Mouse (Mus musculus) B cell, adult 2 months (primary cell): ENCODE measurements around the gene Klhdc7a.

Source experiments
- DNase-seq, 2 experiments: peaks; one replicate each; pipeline ENCODE4 v3.0.0; 2022

The Klhdc7a gene

GRCm38 (mm10) chr4:139960086-139960713 lies 7.6 kb downstream of the Klhdc7a start:
- DNase-seq: no peak

GRCm38 (mm10) chr4:139959188-139959587 lies 8.6 kb downstream of the Klhdc7a start:
- no peak for DNase-seq

DNA sequence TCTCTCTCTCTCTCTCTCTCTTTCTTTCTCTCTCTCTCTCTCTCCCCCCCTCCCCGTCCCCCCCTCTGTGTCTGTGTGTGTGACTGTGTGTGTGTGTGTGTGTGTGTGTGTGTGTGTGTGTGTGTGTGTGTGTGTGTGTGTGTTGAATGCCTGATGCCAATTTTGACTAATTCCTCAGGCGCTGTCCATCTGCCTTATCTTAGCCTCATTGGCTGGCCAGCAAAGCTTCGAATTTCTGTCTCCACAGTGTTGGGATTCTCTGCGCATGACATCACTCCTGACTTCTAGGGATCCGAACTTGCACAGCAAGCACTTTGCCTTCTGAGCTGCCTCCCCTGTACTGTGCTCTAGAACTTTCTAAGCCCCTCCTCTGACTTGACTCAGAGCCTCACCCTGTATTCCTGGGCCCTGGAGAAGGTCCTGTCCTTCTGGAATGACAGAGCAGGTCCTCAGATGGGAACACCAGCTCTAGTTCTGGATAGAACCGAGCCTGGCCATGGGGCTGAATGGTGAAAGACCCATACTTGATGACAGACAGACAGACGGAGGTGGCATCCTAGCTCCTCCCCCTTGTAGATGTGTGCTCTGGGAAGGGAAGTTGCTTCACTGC lies 16.8 kb downstream of the Klhdc7a start:
- DNase-seq: no peak

DNA sequence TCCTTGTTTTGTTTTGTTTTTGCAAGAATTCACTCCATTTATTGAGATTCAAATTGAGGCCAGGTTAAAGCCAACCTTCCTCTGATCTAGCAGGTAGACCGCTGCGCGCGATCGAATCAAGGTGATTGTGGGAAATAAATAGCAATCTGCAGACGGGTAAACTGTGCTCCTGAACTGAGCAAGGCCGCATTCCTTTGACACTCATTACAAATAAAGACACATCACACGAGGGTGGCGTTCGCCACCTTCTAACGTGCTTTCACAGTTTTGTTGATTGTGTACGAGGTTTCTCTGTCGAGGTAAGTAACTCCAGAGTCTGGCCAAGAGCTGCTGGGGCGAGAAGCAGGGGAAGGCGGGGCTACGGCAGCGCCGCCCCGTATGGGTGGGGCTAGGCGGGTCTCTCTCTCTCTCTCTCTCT lies 17.4 kb downstream of the Klhdc7a start:
- DNase-seq: no peak

DNA sequence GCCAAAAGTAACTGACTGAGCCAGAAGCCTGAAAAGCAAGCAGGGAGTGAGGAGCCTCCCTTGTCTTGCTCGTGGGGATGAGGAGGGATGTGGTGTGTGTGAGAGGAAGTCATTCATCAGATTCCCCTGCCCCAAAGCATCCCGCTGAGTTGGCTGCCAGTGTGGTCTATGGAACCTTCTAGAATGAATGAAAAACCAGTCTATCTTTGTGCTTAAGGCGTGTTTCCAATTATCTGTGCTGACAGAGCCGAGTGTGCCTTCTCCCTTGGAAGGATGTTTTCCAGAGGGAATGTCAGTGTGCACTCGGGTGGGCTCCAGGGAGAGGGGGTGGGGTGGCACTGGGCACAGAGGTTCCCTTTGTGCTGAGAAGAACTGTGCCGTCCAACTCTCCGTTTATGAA lies 19.2 kb downstream of the Klhdc7a start:
- DNase-seq: no peak

GRCm38 (mm10) chr4:139947341-139947740 lies 20.5 kb downstream of the Klhdc7a start:
- no peak for DNase-seq

DNA sequence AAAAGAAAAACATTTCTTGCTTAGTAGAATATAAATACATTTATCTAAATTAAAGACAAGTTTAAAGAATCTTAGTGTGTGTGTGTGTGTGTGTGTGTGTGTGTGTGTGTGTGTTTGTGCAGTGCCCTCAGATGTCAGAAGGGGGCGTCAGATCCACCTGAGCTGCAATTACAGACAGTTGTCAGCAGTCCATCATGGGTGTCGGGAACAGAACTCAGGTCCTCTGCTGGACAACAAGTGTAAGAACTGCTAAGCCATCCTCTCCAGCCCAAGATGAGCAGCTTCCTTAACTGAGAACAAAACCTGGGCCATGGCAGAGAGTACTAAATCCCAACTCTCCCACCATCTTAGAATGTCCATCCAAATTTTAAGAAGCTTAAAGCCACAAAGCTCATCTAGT lies 26.0 kb downstream of the Klhdc7a start:
- no peak for DNase-seq

DNA sequence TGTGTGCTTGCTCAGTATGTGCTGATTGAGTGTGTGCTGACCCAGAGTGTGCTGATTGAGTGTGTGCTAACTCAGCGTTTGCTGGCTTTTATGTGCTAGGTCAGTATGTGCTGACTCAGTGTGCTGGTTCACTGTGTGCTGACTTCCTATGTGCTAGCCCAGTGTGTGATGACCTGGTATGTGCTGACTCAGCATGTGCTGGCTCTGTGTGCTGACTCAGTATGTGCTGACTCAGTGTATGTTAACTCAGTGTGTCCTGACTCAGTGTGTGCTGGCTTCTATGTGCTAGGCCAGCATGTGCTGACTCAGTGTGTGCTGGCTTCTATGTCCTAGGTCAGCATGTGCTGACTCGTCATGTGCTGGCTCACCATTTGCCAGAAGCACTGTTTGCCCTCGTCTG lies 32.3 kb downstream of the Klhdc7a start:
- no peak for DNase-seq

- DNase-seq: no peak
Observed at GRCm38 (mm10) chr4:139932970-139933801, 34.6 kb downstream of the Klhdc7a start.

DNA sequence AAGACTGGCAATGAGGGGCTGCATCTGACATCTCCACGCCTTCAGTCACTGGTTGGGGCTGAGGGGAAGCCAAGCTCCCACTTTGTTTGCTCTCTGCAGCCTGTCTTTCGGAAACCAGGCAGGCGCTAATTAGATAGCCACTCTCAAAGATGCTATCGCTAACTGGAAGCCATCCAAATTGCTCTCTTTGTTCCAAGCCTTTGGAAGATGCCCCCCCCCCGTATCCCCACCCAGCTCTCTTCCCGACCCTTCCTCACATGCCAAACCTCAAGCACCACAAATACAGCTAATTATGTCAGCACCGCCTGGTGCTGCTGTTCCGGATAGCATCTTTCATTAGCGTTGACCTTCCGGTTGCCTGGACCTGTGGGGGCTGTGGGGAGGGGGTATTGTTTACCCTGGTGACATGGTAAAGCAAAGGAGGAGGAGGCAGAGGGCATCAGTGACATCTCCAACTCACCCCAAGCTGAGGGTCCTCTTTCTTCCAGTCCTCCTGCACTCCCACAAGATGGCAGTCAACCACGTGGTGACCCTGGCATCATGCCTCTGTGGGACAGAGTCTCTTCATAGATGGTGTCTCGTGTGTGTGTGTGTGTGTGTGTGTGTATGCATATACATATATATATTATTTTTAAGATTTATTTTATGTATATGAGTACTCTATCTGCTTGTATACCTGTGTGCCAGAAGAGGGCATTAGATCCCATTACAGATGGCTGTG lies 35.9 kb downstream of the Klhdc7a start:
- DNase-seq: no peak

DNA sequence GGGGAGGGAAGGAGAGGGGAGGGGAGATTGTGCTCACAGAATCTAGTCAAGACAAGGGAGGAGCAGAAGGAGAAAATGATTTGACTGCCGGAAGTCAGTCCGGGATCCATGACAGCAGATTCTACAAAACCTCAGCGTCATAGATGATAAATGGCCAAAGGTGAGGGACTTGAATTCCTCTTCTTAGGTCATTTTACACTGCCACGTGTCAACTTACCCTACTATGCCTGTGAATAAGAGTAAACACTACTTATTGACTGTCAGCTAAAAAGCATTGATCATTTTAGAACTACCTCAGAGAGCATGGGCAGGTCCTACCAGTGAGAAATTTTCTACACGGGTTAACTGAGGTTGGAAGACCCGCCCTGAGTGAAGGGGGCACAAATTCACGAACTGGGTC lies 36.9 kb downstream of the Klhdc7a start:
- no peak for DNase-seq

DNA sequence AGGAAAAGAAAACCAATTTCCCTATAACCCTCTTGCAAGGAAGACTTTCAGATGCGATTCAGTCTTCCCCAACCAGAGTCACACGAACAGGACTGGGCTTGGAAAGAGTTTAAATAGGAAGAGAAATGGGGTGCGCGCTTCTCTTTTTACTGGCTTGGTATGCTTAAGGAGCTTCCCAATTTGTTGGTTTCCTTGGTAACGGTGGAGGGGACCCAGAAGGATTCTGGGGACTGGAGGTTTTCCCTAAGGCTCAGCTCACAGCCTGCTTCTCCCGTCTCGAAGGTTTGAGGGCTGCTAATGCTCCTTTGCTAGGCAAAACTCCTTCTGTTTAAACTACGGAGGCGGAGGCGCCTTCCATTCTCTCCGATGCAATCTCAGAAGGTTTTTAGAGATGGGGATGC lies 41.7 kb downstream of the Klhdc7a start:
- no peak for DNase-seq

DNA sequence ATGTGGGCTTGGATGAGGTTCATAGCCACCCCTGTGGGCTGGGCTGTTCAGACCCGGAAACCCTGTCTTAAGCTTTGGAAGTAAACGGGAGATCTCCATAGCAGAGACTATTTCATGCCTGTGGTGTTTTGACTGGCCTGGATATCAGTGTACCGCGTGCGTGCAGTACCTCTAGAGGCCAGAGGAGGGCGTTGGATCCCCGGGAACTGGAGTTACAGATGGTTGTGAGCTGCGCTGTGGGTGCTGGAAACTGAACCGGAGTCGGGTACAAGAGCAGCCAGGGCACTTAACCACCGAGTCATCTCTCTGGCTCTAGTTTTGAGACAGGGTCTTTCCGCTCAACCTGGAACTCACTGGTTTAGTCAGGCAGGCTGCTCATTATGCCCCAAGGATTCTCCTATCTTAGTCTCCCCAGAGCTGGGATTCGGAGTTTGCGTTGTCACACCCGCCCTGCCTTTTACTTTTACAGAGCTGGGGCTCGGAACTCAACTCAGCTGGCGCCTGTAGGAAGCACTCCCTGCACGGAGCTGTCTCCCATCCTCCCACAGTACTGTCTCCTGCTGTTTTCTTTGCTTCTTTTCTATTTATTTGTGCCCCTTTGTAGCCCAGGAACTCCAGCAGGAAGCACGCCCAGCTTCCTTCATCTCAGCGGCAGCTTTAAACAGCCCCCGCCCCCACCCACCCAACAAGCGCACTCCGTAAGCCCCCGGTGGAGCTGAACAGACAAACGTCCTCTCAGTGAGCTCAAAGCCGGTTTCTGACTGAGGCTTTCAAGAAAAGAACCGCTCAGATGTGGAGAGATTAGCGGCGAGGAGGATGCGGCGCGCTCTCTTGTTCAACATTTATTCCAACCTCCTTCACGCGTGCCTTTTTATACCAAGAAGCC lies 42.3 kb downstream of the Klhdc7a start:
- DNase-seq: no peak

- DNase-seq: no peak
Observed at GRCm38 (mm10) chr4:139916731-139917130, 51.1 kb downstream of the Klhdc7a start.
